Mouse (Mus musculus) embryo, embryonic 10 days (tissue): Measurements from ENCODE around the gene Arid3c.

ENCODE experiments used
- DNase-seq: peaks from one replicate; pipeline ENCODE4 v3.0.0-alpha.2; 2015; ENCODE audit warnings: low spot score

Gene Arid3c

GRCm38 (mm10) chr4:41745021-41745420, 14.1 kb upstream of the Arid3c start:
- no peak for DNase-seq

GRCm38 (mm10) chr4:41744131-41744530, 13.2 kb upstream of the Arid3c start:
- no peak for DNase-seq

DNA sequence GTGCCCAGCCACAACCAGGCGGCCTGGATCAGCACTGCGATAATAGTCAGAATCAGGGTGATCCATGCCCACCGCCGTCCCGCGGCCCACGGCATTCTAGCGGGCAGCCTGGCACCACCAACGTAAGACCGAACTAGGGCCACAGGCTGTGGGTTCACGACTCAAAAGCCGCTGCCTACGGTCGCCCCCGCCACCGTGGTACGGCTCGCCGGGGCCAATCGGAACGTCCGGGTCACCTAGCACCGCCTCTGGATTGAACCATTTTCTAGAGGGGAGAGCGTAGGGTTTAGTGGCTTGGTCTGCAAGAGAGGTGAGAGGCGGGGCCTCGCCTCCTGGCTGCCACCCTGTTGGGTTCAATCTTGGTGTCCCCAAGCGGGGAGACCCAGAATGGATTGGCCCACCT, 10.2 kb upstream of the Arid3c start:
- peak; percentile 98 for DNase-seq

GRCm38 (mm10) chr4:41740380-41741157, 9.6 kb upstream of the Arid3c start:
- DNase-seq = peak; percentile 39

- no peak for DNase-seq
Observed at GRCm38 (mm10) chr4:41739260-41739659, 8.3 kb upstream of the Arid3c start.

DNA sequence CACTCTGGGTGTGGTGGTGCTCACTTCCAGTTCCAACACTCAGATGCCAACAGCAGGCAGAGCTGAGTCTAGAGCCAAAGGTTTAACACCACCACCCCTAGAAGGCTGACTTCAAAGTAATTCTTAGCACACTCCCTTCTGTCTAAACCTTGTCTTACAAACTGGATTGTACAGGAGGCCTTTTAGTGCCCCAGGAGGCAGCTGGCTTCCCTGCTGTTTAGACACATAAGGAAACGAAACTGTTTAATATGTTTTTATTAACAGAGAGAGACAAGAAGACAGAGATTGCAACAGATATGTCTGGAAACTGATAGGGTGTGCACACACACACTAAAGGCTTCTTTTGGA, 7.3 kb upstream of the Arid3c start:
- no peak for DNase-seq

GRCm38 (mm10) chr4:41737602-41738255, 6.8 kb upstream of the Arid3c start:
- peak; percentile 86 for DNase-seq

GRCm38 (mm10) chr4:41726826-41727621, 3.9 kb downstream of the Arid3c start:
- peak; percentile 47 for DNase-seq

DNA sequence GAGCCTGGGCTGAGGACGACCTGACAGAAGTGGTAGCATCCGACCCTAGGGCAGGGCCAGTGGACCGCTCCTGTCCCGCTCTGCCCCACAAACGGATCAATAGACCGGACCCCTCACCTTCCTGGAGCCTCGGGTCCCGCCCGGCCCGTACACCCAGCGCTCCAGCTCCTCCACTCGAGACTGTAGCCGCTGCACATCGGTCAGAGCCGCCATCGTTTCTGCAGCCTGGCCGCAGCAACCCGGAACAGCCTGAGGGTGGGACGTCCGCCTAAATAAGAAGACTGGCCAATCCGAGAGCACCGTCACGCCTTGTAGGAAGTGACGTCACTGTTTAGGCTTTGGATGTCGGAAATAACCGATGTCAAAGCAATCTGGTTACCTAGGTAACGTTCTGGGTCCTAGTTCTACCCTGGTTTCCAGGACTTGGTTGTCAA, 8.0 kb downstream of the Arid3c start, which contains the start of gene Dctn3:
TSS of gene Dctn3 (minus strand) at position 253 of the 434 bp plus-strand sequence.
- DNase-seq = peak; percentile 99

DNA sequence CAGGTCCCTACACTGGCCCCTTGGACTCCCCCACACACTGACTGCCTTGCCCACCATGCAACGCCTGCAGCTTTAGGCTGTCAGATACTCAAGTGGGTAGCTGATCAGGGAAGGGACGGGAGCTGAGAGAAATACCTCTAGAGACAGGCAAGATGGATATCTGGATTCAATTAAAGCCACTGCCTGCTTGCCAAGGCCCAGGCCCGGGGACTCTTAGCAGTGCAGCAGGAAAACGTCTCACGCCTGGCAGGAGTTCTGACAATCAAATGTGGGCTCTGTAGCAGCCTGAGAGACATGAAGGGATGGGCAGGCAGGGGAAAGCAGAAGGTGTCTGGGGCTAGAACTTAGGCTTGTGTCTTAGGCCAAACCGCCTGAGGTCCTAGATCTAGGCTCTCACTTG, 14.1 kb downstream of the Arid3c start:
- DNase-seq = no peak

DNA sequence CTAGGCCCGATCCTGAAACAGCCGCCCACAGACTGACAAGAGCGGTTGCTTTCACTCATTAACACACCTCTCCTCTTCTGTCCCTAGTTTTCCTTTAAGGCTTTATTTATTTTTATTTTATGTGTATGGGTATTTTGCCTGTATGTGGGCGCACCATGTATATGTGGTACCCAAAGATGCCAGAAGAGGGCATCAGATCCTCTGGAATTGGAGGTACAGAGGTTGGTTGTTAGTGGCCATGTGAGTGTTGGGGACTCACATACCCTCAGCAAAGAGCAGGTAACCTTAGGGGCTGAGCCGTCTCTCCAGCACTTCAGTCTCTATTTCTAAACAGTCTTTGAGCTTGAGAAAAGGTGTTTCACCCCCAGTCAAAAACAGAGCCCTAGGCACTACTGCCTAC, 15.3 kb downstream of the Arid3c start:
- peak; percentile 60 for DNase-seq

DNA sequence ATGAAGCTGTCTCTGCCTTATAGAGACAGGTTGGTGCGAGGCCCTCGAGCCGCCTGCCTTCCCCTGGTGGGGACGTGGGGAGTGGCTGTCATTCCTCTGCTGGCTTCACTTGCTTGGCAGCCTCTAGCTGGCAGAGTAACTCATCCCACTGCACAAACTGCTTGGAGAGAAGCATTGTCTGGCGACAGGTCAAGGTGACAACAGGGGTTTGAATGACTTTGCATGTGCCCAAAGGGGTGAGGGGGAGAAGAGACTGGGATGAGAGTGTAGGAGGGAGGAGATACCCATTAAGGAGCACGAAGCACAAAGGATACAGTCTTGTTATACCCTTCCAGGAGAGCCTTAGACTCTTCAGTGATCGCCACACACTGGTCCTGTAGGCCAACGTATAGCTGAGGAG, 15.9 kb downstream of the Arid3c start:
- no peak for DNase-seq

- DNase-seq = peak; percentile 85
Observed at GRCm38 (mm10) chr4:41714276-41714675, 16.7 kb downstream of the Arid3c start.

- DNase-seq = peak; percentile 83
Observed at GRCm38 (mm10) chr4:41713197-41714067, 17.5 kb downstream of the Arid3c start, which contains the start of gene Rpp25l. Rpp25l (minus strand) TSS chr4:41713534.

DNA sequence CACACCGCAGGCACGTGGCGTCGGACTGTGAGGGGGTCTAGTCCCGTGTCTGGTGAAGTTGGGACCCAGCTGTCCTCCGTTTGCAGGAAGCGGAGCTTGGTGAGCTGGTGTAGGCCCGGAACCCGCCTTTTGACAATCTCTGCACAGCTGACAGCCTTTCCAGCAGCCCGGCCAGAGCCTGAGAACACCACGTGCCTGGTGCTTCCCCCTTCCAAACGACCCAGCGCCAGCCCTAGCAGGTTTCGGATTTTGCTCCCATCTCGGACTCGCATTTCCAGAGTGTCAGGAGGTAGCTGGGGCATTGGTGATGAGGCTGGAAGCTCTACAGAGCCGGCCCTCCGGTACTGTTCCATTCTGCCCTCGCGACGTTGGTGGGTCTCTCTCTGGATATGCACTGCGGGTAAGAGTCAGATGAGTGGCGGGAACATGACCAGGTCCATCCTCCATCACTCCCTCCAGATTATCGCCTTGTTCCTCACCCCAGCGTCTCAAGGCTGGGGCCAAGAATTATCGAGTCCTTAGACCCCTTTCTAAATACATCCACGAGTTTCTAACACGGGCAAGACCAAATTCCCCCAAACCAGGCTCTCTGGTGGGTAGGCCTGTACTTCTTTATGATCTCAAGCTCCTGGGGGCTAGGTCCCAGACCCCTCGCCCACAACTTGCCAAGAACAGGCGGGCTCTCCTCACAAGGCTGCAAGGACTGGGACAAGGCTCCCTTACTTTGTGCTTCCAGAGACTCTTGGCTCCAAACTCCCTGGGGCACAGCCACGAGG, 18.3 kb downstream of the Arid3c start:
- DNase-seq = no peak

- DNase-seq = no peak
Observed at GRCm38 (mm10) chr4:41711705-41712375, 19.1 kb downstream of the Arid3c start.

DNA sequence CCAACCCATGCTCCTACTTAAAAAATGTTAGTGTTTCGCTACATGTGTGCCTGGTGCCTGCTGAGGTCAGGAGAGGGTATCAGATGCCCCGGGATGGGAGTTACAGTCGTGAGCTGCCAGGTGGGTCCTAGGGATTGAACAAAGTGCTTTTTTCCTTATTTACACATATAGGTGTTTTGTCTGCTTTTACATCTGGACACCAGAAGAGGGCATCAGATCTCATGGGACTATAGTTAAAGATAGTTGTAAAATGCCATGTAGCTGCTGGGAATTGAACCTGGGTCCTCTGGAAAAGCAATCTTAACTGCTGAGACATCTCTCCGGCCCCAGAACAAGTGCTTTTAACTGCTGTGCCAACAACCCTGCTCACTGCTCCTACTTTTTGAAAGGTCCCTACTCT, 20.7 kb downstream of the Arid3c start:
- no peak for DNase-seq

GRCm38 (mm10) chr4:41708192-41708745, 22.7 kb downstream of the Arid3c start:
- peak; percentile 61 for DNase-seq

DNA sequence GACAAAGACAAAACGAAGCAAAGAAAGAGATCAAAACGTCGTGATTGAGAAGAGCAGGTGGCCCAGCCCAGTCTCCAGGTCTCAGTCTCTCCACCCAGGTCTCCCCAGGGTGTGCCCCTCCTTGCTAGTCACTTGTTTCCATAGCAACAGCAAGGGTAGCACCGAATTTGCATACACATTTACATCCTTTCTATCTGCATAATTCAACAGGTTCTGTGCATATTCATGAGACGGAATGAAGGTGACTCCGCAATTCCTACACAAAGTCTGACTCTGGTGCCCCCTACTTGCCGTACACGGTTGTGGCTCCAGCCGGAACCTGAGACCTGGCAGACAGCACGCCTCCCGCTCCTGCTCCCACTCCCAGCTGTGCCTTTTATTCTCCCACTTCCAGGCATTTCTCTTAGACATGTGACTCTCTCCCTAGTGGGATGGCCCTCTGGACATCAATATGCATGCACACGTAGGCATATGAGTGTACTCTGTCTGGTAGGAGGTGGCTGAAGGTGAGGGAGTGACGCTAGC, 23.9 kb downstream of the Arid3c start:
- peak; percentile 89 for DNase-seq
